In the genomic region with DNA sequence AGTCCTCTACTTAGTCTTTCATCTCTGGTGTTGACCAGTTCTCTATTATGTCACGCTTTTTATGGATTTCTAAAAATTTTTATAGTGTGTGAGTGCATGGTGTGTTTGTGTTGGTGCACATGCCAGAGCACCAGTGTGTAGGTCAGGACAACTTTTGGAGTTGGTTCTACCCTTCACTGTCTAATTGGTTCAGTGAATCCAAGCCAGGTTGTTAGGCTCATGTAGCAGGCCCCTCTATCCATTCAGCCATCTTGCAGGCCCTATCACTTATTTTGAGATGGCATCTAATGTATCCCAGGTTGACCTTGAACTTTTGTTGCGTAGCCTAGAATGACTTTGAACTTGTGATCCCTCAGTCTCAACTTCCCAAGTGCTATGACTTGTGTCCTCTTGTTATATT, we compare ENCODE assay signal across 8 mouse cellular contexts. TPM values are rescaled to one million over a fixed set of nuclear protein-coding genes. Genes with fewer than 3 reads are reported as not detected.
A peak's percentile ranks its signal among the peaks of the same experiment; 100 is the strongest.
DNase-seq lines count a peak whose midpoint lies in the region; ATAC-seq and TF ChIP-seq lines count a peak whose summit lies in the region.

No protein-coding gene starts in this region.

- ATAC-seq in kidney, postnatal 0 days (replicated peaks; ENCODE audit: low FRiP score, low read depth) = no peak
- ATAC-seq in forebrain, embryonic 12.5 days (ENCODE audit: low FRiP score) = no peak
- no peak for ATAC-seq in activated CD4-positive, CD25-positive, alpha-beta regulatory T cell, adult 4 months

- no peak overlapping the region for H3K9ac ChIP-seq in kidney, postnatal 0 days (ENCODE audit: low read depth, low read length)
- H3K9ac ChIP-seq in forebrain, embryonic 12.5 days = peak overlapping the region; percentile 96; the same call in 1 of the 2 replicates

- H3K9me3 ChIP-seq in kidney, postnatal 0 days (replicated peaks; ENCODE audit: low read length) = no peaks in the 10 kb centered on the region
- no peaks in the 10 kb centered on the region for H3K9me3 ChIP-seq in forebrain, embryonic 12.5 days
- H3K9me3 ChIP-seq in limb, embryonic 10.5 days (replicated peaks) = no peaks in the 10 kb centered on the region

- H3K36me3 ChIP-seq in kidney, postnatal 0 days (ENCODE audit: insufficient read depth, low read length) = no peaks in the 10 kb centered on the region
- peaks cover 20% of the 10 kb centered on the region for H3K36me3 ChIP-seq in forebrain, embryonic 12.5 days (replicated peaks)
- H3K36me3 ChIP-seq in limb, embryonic 10.5 days = peaks cover 52% of the 10 kb centered on the region
- H3K36me3 ChIP-seq in myocyte (ENCODE audit: control insufficient read depth, insufficient read depth) = peaks cover 14% of the 10 kb centered on the region

- TF ChIP-seq CTCF in kidney, postnatal 0 days (IDR thresholded peaks at IDR 0.05; ENCODE audit: low read depth) = no peak

- H3K79me2 ChIP-seq in myocyte (ENCODE audit: control insufficient read depth, insufficient read depth) = peaks cover 62% of the 10 kb centered on the region

- no peak for DNase-seq in kidney, postnatal 0 days (ENCODE audit: low spot score)
- no peak for DNase-seq in kidney, adult 11 months
- no peak for DNase-seq in limb, embryonic 10.5 days (ENCODE audit: low spot score)
- no peak for DNase-seq in cerebellum, postnatal 10 days
- DNase-seq in Muller cell, postnatal 12 days (ENCODE audit: inconsistent ontology term) = no peak

- peak overlapping the region; percentile 89; the same call in 1 of the 2 replicates for H3K4me3 ChIP-seq in kidney, postnatal 0 days (replicated peaks; ENCODE audit: low read depth, low read length)
- peak overlapping the region; percentile 85 for H3K4me3 ChIP-seq in forebrain, embryonic 12.5 days (replicated peaks)
- peak overlapping the region; percentile 91 for H3K4me3 ChIP-seq in limb, embryonic 10.5 days
- peak overlapping the region; percentile 93 for H3K4me3 ChIP-seq in myocyte

- no peaks in the 10 kb centered on the region for H3K27me3 ChIP-seq in kidney, postnatal 0 days (ENCODE audit: insufficient read depth, low read length)
- no peaks in the 10 kb centered on the region for H3K27me3 ChIP-seq in forebrain, embryonic 12.5 days
- H3K27me3 ChIP-seq in limb, embryonic 10.5 days (ENCODE audit: low read depth, poor library complexity, severe bottlenecking) = no peaks in the 10 kb centered on the region
- H3K27me3 ChIP-seq in myocyte (ENCODE audit: control insufficient read depth, insufficient read depth, insufficient read length) = no peaks in the 10 kb centered on the region

- 90% methylated on average over 2 of the region's 2 CpGs for WGBS in kidney, postnatal 0 days
- WGBS in forebrain, embryonic 12.5 days = 81% methylated on average over 2 of the region's 2 CpGs
- 85% methylated on average over 2 of the region's 2 CpGs for WGBS in limb, embryonic 10.5 days

- H3K4me2 ChIP-seq in kidney, postnatal 0 days (ENCODE audit: low read length) = peak overlapping the region; percentile 67
- peak overlapping the region; percentile 61 for H3K4me2 ChIP-seq in forebrain, embryonic 12.5 days
- H3K4me2 ChIP-seq in myocyte (ENCODE audit: low read depth) = peak overlapping the region; percentile 74

- 0 out of 2 replicates have a peak overlapping the region, but pooled peaks have one; percentile 100 for H3K27ac ChIP-seq in kidney, postnatal 0 days
- H3K27ac ChIP-seq in forebrain, embryonic 12.5 days = no peak overlapping the region
- H3K27ac ChIP-seq in limb, embryonic 10.5 days = no peak overlapping the region

- no peak for TF ChIP-seq POLR2A in myocyte (IDR thresholded peaks at IDR 0.05; ENCODE audit: insufficient read length, low read depth)

- peaks cover 10% of the 10 kb centered on the region; the same call in 1 of the 2 replicates for H3K4me1 ChIP-seq in kidney, postnatal 0 days (replicated peaks; ENCODE audit: insufficient read depth, low read length)
- peaks cover 25% of the 10 kb centered on the region for H3K4me1 ChIP-seq in forebrain, embryonic 12.5 days
- peaks cover 16% of the 10 kb centered on the region for H3K4me1 ChIP-seq in limb, embryonic 10.5 days

- H3ac ChIP-seq in myocyte (ENCODE audit: control insufficient read depth, insufficient read length) = no peak overlapping the region

TF ChIP-seq in myocyte, 11 proteins besides CTCF, POLR2A, EP300 and RAD21:
- TF ChIP-seq E2F4 (IDR thresholded peaks at IDR 0.05; ENCODE audit: insufficient read depth) (no peak), USF1 (IDR thresholded peaks at IDR 0.05; ENCODE audit: low read depth) (no peak), REST (IDR thresholded peaks at IDR 0.05; ENCODE audit: insufficient read depth, insufficient read length) (no peak), MYOD1 (IDR thresholded peaks at IDR 0.05; ENCODE audit: control insufficient read depth in 1 of 3, insufficient read length in 2 of 3, low read depth in 2 of 3) (no peak), CEBPB (IDR thresholded peaks at IDR 0.05; ENCODE audit: insufficient read depth, poor library complexity, severe bottlenecking) (no peak), SRF (IDR thresholded peaks at IDR 0.05; ENCODE audit: control insufficient read depth, insufficient read length, low read depth) (no peak), POLR2AphosphoS2 (IDR thresholded peaks at IDR 0.05; ENCODE audit: insufficient read length, low read depth) (no peak), MYOG (IDR thresholded peaks at IDR 0.05; ENCODE audit: control insufficient read depth in 1 of 3, insufficient read depth in 1 of 3, insufficient read length in 2 of 3, low read depth in 2 of 3) (no peak), TCF12 (IDR thresholded peaks at IDR 0.05; ENCODE audit: insufficient read depth, poor library complexity, severe bottlenecking) (no peak), MAX (IDR thresholded peaks at IDR 0.05; ENCODE audit: low read depth) (no peak), TCF3 (IDR thresholded peaks at IDR 0.05; ENCODE audit: insufficient read length, low read depth) (no peak)
TF ChIP-seq in myocyte: peak in this region for 0.

RNA-seq across cellular contexts. Expression of a gene that starts 2.0 kb away (rescaled TPM):
- polyA plus RNA-seq in kidney, postnatal 0 days (2015; fragmentation: Nextera tagmentation; extraction: Ambion mirVana) = 26.4 and 26.9 TPM in 2 replicates
- polyA plus RNA-seq in forebrain, embryonic 12.5 days (2016; fragmentation: Nextera tagmentation; extraction: Ambion mirVana) = 88.2 and 89.5 TPM in 2 replicates
- polyA plus RNA-seq in limb, embryonic 10.5 days (2016; fragmentation: Nextera tagmentation; extraction: Ambion mirVana) = 49.9 and 66.7 TPM in 2 replicates
- 14.8 TPM for polyA plus RNA-seq in myocyte (2012; fragmentation: generic; extraction: Trizol)
- polyA plus RNA-seq in activated CD4-positive, CD25-positive, alpha-beta regulatory T cell, adult 4 months (2017; shearing (Covaris generic)) = 10 to 100 TPM; 37.8 to 48.3 TPM
